Mouse (Mus musculus) brain, embryonic 14.5 days (tissue): ENCODE measurements around the gene Stx8. TPM values are rescaled to one million over a fixed set of nuclear protein-coding genes. Genes with fewer than 3 reads are reported as not detected.

ENCODE experiments used
- DNase-seq: peaks from one replicate; pipeline ENCODE4 v3.0.0-alpha.2; 2011; ENCODE audit warnings: low read depth
- CTCF ChIP-seq: fragments of 200-500 bp; IDR thresholded peaks from 2 replicates; pipeline ENCODE4 v1.5.1; 2012; ENCODE audit warnings: inconsistent platforms, mild to moderate bottlenecking, moderate library complexity, borderline replicate concordance; ENCODE audit not compliant: insufficient read depth, insufficient read length; ENCODE audit errors: extremely low read depth
- POLR2A ChIP-seq: fragments of 200-500 bp; IDR thresholded peaks from 2 replicates; pipeline ENCODE4 v1.6.1; 2012; ENCODE audit warnings: mild to moderate bottlenecking, inconsistent platforms, borderline replicate concordance; ENCODE audit not compliant: poor library complexity, insufficient read depth, insufficient read length, severe bottlenecking; ENCODE audit errors: extremely low read depth
- polyA plus RNA-seq: library from polyadenylated mRNA; depleted of rRNA; stranded (reverse); fragments of >200 nt; gene quantifications from 2 replicates; pipeline ENCODE4 v1.2.3, GENCODE M21; 2012

Stx8 gene
- polyA plus RNA-seq, 1 experiment: 23.4 TPM

DNA sequence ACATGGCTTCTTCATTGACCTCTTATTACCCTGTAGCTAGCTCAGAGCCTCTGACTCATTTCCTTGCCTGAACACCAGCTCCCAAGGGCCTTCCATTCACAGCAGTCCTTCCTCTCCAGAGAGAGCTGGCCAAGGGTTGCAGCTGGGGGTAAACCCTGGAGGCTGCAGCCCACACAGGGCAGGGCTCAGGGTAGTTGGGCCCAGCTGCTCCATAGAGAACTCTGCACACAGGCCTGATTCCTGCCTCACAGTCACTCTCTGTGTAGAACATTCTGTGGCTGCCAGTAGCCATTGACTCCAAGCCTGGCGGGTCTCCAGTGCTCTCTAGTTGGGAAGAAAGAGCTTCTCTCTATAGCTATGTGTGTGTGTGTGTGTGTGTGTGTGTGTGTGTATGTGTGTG lies 64.8 kb downstream of the Stx8 start:
- DNase-seq: peak; percentile 42
- TF ChIP-seq POLR2A (no peak), CTCF (no peak)

DNA sequence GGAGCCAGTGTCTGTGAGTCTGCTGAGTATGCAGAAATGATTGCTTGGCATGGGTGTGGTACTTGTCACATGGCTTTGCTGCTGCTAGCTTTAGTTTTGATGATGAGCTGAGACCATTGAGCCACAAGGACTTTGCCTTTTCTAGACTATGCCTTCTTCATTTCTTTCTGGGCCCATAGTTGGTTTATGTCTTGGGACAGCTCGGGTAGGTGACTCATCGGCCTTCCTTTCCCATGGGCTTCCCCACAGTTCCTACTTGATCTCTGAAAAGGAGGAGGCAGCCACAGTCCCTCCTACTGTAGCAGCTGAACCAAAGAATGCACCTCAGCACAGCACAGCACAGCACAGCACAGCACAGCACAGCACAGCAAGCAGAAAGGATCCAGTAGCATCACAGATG lies 66.5 kb downstream of the Stx8 start:
- TF ChIP-seq POLR2A: no peak
- TF ChIP-seq CTCF: no peak

DNA sequence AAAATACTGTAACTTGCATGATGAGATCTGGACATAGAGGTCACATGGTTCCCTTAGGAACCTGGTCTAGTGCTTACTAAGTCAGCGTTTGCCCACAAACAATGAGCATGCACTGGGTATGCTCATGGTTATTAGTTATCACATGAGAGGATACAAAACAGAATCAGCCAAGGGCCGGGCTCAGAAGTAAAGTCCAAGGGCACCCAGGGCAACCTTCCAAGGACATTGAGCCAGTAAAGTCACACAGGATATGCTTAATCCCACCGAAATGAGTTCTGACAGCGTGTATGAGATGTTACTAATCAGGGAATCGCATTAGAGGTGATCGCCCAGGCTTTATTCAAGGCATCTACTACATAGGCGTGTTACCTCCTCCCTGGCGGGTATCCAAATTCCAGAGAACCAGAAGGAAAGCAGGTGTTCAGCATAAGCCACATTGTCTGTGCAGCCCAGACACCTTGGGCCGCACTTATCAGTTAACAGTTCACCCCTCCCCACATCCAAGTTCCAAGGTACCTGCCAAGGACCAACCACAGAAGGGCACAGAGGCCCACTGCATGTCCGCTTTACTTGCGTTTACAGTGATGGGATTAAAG lies 67.4 kb downstream of the Stx8 start:
- no peak for TF ChIP-seq CTCF
- no peak for DNase-seq

More for the DNA sequence above, 66.5 kb downstream of the Stx8 start:
- DNase-seq: no peak

DNA sequence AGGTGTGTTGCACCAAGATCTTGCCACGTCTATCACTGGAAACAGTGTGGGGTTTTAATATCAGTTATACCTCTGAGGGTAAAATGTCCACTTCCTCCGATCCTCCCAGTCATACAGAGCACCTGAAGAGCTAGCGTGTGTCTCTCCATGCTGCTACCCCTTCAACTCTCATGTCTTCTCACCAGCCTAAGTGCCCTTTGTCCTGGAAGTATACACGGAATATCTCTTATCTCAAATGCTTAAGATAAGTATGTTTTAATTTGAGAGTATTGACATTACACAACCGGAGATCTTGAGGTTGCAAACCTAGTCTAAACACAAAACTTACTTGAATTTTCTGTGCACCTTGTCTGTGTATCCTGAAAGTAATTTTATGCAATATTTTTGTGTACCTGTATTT lies 68.4 kb downstream of the Stx8 start:
- DNase-seq: no peak
- TF ChIP-seq POLR2A (no peak), CTCF (no peak)

DNA sequence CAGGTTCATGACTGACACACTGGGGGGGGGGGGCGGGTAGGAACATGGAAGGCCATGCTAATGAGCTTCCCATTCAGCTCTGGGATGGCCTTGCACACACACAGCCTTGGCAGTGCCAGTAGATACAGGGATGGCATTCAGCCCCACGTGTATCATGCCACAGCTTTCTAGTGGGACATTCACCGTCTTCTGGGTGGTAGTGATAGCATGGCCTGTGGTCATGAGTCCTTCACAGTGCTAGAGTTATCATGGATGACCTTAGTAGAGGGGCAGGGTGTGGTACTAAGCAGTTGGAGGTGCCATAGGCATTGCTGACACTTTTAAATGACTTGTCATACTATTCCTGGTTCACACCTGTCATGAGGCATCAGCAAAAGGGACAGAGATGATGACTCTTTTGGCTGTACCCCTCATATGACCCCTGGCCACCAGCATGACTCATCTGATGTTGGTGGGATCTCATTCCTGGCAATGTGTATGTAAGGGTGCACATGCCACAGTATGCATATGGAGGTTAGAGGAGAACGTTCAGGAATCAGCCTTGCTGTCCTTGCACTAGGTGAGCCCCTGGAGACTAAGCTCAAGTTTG lies 69.4 kb downstream of the Stx8 start:
- TF ChIP-seq POLR2A (no peak), CTCF (no peak)
- no peak for DNase-seq

DNA sequence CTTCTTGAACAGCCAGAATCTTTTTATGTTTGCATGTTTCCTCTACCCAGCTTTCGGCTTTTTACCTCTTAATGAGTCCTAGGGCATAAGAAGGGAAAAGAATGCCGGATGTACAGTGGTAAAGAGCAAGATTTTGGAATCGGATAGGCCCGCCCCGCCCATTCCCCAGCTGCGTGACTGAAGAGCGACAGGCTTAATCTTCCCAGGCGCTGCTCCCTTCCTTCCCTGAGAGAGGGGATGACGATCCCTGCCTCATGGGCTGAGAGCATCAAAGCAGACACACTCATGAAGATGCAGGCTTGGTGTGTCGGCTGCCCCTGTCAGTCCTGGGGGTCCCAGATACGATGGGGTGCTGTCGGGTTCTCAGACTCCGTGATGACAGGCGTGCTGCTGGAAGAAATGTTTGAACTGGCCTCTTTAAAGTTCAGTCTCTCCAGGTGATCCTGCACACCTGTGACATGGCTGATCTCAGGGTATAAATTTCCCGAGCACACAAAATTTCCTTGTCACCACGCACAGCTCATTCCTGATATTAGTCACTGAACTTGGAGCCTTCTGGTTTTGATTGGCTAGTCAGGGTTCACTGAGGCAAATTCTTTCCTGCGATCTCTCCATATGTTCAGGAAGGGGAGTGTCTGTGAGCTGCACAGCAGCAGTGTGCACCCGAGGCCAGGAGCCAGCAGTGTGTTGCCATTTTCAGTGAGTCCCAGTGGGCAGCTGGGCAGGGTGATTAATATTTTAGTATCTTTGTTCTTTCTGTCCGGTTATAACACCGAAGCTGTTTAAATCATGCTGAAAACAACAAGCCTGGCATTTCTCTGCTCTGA lies 70.4 kb downstream of the Stx8 start:
- TF ChIP-seq CTCF: no peak
- TF ChIP-seq POLR2A: no peak
- no peak for DNase-seq

DNA sequence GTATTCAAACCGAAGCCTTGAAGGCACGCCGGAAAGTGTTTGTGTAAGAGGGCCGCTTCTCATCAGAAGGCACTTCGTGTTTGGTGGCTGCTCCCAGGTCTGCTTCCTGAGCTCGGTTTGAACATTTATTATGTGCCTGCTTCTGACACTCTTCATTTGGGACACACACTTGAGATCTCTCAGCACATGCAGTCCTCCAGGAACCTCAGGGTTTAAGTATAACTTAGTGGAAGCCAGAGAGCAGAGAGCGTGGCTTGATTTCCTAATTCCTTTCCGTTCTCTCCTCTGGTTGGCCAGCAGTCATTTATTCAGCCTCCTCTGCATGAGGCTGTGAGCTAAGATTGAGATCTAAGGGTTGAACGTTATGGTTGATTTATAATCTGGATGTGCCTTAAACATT lies 71.1 kb downstream of the Stx8 start:
- TF ChIP-seq POLR2A (no peak), CTCF (no peak)

DNA sequence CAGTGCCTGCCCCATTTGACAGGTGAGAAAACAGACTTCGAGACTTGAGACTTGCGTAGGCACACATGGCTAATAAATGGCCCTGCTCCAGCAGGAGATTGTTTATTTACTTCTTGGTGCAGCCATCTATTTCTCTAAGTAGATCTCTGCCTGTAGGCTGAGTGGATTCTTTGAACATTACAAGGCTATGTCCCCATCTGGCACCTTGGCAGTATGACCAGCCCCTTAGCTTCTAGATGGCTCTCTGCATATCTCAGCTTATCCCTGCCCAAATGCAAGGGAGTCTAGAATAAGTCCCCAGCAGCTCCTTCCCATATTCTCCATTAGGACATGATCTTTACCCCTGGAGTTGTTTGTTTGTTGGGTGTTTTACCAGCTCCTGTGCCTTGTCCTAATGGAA lies 72.1 kb downstream of the Stx8 start:
- no peak for TF ChIP-seq POLR2A
- no peak for TF ChIP-seq CTCF
- peak; percentile 35 for DNase-seq

More for the DNA sequence above, 71.1 kb downstream of the Stx8 start:
- DNase-seq: no peak

DNA sequence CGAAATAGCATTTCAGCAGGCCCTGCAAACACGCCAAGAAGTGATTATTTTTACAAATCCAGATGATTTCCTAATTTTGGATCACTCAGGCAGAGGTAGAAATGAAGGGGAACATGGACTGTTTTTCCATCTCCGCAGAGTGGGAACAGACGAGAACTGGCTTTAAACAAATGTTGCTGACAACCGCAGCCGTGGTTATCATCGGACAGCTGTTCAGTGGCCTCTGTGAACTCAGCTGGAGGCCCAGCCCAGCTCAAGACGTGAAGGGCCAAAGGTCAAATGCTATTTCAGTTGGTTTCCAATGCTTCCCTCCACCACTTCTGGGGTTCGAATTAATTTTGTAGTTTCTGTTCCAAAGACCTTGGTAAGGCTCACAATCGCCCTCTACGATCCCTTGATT lies 78.2 kb downstream of the Stx8 start:
- no peak for TF ChIP-seq POLR2A
- no peak for TF ChIP-seq CTCF
- DNase-seq: peak; percentile 30

DNA sequence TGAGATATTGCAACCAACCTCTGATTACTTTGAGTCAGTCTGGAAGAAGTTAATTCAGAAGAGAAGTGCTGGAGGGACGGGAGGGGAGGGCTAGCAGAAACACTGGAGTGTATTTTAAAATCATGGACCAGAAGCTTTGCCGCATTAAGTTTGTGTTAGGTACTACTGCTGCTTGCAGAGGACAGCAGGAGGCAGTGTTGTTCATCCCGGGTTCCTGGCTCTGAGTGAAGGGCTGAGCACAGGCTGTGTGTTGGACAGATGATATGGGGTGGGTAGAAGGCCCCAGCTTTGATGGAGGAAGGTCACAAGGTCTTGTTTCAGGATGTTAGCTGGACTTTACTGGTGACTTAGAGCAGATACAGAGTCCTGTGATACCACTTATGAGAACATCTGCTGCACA lies 80.9 kb downstream of the Stx8 start:
- no peak for DNase-seq
- TF ChIP-seq POLR2A (no peak), CTCF (peak; percentile 41; the same call in 1 of the 2 replicates)

DNA sequence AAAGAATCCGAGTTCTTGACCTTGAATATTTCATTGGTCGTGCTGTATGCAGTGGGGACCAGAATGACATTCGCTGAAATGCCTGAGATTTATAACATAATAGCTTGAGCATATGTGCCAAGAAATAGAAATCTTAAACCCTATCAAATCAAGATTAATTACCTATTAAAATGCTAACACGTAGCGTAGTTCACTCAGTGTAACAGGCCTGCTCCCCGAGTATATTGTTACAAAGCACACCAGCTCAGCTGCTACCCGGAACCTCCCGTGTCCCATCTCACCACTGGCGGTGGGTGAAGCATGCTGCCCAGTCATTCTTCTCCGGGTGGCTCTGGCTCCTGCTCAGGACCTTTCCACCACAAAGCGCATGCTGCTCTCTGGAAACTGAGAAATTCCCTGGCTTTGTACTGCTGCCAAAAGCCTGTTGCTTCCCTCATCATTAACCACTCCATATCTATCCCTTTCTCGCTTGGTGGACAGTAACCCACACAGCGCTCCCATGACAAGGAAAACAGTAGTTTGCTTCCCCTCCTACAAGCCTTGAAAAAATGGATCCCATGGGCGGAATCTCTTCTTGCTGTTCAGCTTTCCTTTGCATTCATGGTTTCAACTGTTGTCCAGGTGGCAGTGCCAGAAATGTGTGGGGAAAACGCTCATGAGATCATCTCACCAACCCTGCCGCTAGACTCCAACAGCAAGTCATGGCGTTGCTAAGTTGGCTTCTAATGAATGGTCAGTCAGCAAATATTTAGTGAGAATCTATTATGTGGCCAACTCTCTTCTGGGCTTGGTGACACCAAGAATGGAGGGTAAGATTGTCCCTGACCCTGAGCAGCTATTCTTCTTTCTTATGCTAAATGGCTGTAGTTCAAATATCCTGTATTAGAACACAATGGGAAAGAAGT lies 83.5 kb downstream of the Stx8 start:
- no peak for TF ChIP-seq CTCF
- TF ChIP-seq POLR2A: no peak
- peak; percentile 51 for DNase-seq
